Mouse (Mus musculus) T-helper 1 cell (primary cell): Measurements from ENCODE around the gene Ccdc142.

ENCODE experiments used
- in situ Hi-C: fragments of 300-600 bp; cut with MboI, MseI; formaldehyde crosslinking; loops from one replicate; pipeline ENCODE4 v1.15.1; 2025; ENCODE audit warnings: high pct_unique_total_duplicates

Gene Ccdc142

DNA sequence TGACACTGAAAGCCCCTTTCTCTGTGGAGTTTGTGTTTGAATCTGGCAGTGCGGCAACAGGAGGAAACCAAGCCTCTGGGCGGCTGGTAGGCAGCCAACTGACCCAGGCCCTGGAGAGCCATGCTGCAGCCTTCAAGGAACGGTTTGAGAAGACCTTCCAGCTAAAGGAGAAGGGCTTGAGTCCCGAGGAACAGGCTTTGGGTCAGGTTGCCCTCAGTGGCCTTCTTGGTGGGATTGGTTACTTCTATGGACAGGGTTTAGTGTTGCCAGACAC is 15.7 kb downstream of the Ccdc142 start:
- in situ Hi-C loops: no loop called here

DNA sequence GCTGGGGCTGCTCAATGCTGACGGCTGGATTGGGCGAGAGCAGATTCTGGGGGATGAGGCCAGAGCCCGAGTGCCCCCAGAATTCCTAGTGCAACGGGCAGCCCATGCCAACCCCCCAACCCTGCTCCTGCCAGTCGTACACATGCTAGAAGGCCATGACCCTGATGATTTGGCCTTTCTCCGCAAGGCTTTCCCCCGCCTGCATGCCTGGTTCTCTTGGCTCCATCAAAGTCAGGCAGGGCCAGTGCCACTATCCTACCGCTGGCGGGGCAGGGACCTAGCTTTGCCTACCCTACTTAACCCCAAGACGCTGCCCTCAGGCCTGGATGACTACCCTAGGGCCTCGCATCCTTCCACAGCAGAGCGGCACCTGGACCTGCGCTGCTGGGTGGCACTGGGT is 16.2 kb downstream of the Ccdc142 start:
- in situ Hi-C loops: no loop called here

DNA sequence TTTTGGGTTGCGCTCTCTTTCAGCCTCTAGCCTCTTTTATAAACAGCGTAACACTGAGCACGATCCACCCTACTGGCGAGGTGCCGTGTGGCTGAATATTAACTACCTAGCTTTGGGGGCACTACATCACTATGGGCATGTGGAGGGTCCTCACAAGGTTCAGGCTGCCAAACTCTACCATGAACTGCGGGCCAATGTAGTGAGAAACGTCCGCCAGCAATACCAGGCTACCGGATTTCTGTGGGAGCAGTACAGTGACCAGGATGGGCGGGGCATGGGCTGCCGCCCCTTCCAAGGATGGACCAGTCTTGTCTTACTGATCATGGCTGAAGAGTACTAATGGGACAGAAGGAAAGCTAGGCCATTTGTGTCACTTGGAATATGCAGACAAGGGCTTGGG is 17.0 kb downstream of the Ccdc142 start:
- in situ Hi-C loops: no loop called here

DNA sequence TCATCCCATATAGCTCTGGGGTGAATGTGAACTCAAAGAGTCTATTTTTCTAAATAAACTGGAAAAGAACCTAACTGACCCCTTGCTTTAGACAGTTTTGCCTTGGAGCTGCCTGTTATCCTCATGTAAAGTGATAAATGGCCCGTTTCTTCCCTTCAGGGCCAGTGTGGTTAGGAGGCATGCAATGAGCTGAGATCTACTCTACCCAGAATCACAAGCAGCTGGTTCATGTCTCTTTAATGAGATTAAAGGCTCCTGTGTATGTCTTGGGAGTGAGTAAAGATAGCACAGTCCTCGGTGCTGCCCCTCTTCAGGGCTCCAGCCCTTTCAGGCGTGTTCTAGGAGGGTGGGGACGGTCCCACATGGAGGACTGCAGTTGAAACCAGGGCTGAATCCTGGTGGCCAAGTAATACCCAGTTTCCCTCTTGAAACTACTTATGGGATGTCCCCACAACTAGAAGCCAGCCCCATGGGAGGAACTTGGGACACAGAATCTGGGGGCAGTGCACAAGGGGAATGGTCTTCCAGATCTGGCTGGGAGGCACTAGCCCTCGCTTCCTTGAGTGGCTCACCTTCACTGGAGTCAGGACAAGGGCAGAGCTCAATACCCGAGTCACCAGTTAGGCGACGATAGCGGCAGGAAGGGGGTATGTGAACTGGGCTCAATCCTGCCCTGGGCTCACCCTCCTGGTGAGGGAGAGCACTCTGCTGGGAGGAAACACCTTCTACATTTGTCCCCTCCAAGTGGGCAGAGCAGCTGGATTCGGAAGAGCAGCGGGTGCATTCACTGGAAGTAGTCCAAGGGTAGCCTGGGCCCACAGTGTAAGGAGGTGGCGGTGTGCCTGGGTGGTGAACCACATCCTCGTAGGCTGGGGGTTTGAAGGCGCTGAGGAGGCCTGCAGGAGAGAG is 17.7 kb downstream of the Ccdc142 start:
- in situ Hi-C loops: no loop called here

DNA sequence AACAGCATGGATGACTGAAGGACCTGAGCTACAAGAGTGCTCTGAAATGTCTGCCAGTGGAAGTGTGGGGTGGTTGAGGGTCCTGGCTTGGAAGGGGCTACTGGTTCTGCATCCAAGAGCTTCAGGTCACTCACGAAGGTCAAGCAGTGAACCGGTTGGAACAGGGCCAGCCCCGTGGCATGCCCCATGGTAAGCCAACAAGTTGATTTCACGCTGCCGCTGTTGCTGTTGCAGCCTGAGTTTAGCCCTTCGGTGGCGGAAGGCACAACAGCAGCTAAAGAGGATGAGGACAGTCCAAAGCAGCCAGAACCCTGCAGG is 18.3 kb downstream of the Ccdc142 start:
- in situ Hi-C loops: no loop called here

DNA sequence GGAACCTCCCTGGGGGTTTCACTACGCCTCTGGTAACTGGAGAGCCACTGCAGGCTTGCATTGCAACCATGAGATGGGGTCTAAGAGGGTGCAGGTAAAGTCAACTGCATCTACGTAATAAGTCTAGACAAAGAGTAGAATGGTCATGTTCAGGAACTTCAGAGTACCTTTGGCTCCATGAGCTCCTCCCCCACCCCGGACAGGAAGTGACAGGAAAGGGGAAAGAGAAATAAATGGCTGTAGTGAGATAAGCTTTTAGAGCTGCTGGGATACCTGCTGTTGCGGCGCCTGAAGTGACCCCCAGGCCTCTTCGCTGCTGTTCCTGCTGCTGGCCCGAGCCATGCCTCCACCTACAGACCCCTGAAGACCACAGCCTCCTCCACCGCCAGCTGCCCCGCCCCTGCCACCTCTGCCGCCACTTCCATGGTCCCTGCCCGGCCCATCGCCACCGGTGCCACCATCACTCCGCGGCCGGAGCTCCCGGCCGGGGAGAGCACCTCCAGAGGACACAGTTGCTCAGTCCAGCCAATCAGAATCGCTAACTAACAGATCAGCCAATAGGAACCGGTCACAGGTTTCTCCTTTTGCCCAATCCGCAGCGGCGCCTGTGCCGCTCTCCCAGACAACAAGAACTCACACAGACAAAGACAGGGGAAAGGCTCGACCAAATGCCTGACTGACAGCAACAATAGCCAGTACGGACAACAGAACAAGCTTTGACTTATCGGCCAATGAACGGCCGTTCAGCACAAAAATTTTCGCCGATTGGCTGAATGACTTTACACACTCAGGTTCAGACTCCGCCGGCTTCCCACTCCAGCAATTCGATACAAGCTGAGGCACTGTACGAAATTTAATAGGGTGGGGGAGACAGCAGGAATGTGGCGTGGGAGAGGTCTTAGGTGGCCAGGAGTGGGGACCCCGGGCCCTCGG is 19.8 kb downstream of the Ccdc142 start, which contains the start of gene Wbp1:
TSS of gene Wbp1 (minus strand) at position 630 of the 933 bp plus-strand sequence.
- in situ Hi-C loops: no loop called here

DNA sequence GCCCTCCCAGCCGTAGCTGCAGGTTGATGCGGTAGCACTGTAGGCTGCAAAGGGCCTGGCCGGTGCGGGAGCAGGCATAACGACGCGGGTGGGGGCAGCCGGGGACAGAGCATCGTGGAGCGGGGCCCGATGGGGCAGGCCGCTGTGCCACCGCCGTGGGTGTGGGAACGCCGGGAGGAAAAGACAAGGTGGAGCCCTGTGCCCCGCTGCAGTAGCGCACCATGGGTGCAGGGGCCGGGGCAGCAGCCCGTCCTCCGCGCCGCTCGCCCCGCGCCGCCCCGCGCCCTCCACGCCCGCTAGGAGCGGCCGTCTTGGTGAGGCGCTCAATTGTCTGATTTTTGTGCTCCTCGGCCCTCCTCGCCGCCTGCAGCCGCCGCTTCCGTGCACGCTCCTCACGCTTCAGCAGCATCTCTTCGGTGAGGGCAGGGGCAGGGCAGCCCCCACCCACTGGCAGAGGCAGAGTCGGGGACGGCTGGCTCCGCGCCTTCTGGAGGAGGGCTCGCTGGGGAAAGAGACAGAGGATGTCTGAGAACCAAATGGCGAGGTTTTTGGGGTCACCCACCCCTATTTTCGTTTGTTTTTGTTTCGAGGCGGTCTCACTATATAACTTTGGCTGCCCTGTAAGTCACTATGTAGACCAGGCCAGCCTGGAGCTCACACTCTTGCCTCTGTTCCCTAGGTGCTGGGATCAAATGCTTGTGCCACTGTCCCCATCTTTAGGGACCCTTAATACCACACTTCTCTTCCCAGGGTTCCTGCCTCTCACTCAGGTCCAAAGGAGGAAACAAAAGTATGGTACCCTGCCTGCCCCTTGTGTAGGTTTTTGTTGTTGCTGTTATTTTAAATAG is 20.7 kb downstream of the Ccdc142 start:
- in situ Hi-C loops: no loop called here

DNA sequence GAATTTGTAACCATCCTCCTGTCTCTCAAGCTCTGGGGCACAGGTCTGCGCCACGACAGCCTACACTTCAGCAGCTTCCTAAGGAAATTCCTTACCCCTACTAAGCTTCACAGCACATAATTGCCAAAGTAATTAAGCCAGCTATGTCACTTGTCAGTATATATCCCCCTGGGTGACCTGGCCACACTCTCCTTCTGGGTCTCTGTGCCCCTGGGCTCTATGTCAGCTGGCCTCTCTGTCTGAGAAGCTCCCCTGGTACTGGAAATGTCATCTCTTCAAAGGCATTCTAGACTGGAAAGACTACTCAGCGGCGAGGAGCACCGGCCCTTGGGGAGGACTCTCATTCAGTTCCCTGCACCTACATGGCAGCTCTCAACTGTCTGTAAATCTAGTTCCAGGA is 21.6 kb downstream of the Ccdc142 start:
- in situ Hi-C loops: no loop called here

DNA sequence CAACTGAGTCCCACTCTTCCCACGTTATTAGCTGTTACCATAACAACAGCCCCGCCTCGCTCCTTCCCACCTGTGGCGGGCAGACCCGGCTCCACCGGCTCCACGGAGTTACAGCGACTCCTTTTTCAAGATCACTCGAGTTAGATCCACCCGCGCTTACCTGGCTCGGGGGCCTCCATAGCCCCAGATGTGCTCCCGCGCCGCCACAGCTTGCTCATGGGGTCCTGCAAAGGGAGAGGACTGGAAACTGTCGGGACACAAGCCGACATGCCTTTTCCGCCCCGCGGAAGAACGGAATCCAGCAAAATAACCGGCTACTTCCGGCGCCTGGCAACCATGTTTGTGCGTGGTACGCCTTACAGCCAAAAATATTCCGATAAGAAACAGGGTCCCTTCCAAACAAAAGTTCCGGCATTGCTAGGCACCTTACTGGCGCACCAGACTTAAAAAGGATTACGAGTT is 23.5 kb downstream of the Ccdc142 start:
- in situ Hi-C loops: no loop called here

DNA sequence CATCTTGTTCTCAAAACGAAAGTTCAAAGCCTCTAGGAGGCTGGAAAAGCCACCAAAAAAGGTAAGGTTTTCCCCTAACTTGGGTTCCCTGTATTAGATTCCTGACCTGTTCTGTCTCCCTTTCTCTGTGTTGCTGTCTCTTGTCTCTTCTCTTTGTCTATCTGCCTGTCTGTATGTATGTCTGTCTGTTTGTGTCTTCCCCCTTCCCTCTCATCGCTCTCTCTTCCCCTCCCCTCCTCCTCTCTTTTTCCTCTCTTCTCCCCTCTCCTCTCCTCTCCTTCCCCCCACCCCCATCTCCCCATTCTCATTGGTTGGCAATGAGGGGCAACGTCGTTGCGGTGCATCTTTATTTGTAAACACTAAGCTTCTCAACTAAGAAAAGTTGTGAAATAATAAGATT is 23.9 kb downstream of the Ccdc142 start, which contains the start of gene Ino80b:
TSS of gene Ino80b (minus strand) at position 101 of the 400 bp plus-strand sequence.
- in situ Hi-C loops: no loop called here

DNA sequence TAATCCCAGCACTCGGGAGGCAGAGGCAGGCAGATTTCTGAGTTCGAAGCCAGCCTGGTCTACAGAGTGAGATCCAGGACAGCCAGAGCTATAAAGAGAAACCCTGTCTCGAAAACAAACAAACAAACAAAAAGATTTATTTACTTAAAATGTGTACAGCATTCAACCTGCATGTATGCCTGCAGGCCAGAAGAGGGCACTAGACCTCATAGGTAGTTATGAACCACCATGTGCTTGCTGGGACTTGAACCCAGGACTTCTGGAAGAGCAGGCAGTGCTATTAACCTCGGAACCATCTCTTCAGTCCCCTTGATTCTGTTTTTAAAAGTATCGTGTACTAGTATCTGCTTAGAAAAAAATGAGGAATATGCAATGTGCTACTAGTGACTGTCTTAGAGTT is 26.0 kb downstream of the Ccdc142 start:
- in situ Hi-C loops: no loop called here

DNA sequence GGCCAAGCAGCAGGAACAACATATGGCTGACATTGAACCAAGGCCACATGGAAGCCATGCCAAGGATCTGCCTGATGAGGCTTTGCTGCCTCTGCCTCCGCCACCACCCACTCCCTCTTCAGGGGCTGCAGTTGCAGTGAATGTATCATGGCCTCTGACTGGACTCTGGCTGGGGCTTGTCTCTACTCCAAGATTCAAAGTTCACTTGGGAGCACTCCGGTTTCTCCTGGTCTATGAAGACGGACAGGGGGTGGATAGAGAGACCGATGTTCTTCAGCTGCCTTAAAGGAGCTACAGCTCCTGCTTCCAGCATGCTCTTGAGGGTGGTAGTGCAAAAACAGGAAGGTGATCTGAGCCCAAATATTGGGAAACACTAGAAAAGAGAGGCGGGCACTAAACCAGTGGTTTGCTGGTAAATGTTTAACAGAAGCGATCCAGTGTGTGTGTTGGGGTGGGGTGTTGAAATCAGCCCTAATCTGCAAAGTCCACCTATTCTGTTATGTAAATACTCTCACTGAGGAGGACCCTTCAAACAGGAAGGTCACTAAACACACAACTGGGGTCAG is 30.2 kb downstream of the Ccdc142 start:
- in situ Hi-C loops: no loop called here

DNA sequence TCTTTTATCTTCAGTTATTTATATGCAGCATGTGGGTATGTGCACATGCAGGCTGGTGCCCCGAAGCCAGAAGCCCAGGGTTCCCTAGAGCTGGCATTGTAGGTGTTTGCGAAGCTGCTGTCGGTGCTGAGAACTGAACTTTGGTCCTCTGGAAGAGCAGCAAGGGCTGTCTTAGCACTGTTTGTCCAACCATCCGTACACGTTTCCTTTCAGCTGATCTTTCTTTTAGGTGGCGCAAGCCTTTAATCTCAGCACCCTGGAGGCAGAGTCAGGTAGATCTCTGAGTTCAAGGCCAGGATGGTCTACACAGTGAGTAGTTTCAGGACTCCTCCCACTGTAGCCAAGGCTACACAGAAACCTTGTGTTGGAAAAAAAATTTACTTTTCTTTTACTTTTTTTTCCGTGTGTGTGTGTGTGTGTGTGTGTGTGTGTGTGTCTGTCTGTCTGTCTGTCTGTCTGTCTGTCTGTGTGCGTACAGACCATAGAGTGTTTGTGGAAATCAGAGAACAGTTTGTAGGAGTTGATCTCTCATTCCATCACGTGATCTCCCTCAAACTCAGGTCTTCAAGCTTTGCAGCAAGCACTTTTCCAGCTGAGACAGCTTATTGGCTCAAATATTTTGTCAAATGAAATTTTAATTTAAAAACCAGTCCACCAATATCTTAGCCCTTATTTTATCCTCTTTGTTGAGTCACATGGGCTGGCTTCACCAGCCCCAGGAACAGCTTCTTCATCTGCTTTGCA is 30.9 kb downstream of the Ccdc142 start:
- in situ Hi-C loops: no loop called here

DNA sequence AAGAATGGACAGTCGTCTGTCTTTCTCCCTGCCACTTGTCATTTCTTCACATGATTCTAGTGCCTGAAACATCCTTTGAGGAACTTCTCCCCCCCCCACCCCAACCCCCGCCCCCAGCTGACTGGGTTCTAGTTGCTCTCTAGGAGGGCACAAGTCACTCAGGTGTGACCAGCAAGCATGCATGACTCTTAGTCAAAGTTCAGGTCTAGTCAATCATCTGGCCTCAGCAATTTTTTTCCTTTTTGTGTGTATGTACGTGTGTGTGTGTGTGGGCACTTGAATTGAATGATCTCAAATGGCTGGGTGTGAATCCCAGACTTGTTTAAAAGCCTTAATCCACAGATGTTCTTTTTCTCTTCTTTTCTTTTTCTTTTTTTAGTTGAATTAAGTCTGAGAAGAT is 32.8 kb downstream of the Ccdc142 start:
- in situ Hi-C loops: no loop called here

DNA sequence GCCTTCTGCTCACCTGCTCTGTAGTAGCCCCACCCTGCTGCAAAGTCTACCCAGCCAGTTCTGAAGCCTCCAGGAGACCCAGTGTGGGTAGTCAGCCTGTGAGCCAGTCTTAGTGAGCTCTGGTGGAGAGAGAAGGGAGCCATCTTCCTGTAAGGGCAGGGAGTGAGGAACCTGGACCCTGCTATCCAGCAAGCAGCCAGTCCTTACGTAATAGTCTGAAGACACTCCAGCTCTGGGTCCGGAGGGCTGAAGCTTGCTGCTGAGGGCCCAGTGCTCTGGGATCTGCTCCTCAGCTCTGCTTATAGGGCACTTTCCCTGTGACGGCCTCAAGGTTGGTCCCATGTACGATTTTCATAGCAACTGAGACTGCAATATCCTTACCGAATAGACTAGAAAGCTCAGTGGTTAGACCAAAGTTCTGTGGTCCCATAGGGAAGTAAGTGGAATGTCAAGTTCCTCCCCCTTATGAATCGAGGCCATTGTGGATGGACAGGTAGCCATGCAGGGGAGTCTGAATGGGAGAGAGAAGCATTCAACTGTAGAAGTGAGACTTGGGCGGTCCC is 33.6 kb downstream of the Ccdc142 start, which contains the start of gene Rtkn:
TSS of gene Rtkn (plus strand) at position 513 of the 563 bp plus-strand sequence.
- in situ Hi-C loops: no loop called here

DNA sequence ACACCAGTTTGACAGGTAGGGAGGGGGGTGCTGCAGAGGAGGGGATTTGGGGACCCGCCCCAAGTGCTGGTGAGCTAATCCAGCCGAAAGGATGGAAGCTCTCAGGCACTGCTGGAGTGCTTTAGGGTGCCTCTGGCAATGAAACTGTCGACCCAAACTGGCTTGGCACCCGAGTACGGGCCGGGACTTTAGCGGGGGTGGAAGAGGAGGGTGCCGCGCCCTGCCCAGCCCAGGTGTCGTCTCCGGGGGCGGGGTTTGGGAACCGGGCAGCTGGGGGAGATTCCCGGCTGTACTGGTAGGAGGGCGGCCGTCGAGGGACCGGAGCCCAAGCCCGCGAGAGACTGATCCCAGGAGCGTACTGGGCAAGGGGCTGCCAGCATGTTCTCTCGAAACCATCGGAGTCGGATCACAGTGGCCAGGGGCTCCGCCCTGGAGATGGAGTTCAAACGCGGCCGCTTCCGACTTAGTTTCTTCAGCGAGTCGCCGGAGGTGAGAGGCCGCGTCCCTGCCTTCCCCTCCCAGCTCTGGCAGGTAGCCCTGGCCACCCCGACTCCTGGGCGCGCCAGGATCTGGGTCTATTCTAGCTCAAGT is 34.3 kb downstream of the Ccdc142 start:
- in situ Hi-C loops: no loop called here

DNA sequence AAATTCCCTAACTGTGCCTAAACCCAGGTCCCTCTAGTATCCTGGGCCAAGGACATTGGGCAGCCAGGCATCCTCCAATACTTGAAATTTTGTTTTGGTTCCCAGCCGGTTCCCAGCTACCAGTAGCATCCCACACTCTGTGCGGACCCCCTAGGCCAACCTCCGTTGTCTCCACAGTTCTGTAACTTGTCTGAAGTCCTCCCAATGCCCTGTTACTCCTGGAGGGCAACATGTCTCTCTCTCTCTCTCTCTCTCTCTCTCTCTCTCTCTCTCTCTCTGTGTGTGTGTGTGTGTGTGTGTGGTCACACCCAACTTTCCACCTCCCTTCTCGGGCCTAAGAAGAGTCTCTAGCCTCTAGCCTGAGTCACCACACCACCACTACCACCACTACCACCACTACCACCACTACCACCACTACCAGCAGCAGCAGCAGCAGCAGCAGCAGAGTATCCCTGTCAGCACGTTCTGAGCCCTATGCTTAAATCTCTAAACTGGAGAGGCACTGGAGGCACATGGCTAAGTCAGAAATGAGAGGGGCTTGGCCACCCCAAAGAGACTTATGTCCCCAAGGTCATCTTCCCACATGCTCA is 35.0 kb downstream of the Ccdc142 start:
- in situ Hi-C loops: no loop called here

DNA sequence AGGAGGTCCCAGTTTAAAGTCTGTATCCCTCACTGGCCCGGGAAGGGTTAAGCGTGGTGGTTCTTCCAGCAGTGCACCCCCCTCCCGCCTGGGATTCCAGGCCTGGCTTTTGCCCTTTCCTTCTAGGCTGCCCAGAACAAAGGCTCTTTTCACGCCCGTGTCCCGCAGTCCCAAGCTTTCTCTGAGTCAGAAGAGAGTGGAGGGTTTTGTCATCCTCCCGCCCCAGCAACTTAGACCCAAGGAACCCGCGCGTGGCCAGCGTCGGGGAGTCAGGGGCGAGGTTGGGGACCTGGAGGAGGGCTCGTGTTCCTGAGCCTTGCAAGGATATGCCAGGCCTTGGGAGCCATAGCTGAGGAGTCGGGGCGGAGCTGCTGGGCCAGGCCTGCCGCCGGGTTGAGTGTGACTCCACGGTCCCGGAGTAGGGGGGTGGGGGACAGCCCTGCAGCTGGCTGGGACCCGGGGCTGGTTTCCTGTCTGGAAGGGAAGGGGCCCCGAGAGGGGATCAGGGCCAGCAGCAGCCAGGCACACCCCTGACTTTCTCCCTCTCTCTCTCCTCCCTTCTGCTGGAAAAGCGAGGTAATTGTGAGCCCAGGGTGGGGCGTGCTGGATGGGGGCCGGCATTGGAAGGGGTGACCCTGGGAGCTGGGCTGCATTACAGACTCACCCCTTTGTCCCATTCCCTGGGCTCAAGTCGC is 35.6 kb downstream of the Ccdc142 start:
- in situ Hi-C loops: no loop called here

DNA sequence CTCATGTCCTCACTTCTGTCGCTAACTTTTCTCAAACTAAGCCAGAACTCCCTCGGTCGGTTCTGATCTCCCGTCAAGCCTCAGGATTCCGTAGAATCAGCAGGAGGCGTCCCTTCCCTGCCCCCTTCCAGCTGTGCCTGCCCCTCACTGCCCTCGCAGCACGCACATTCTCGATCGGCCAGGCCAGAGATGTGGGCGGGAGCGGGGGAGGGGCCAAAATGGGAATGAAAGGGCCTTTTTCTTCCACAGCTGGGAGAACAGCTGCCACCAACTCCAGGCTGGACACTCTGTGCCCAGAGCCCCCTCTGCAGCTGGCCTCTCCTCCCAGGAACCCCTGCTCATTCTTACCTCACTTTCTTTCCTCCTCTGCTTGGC is 36.2 kb downstream of the Ccdc142 start:
- in situ Hi-C loops: no loop called here
